Mouse (Mus musculus) bone marrow macrophage, adult 2 months (primary cell): Measurements from ENCODE around the gene Krcc1.

ENCODE experiments used
- CTCF ChIP-seq: IDR thresholded peaks from 2 replicates; pipeline ENCODE4 v1.5.1; 2012; ENCODE audit warnings: low read depth, mild to moderate bottlenecking, low read length, moderate library complexity
- POLR2A ChIP-seq: IDR thresholded peaks from 2 replicates; pipeline ENCODE4 v1.6.1; 2012; ENCODE audit warnings: mild to moderate bottlenecking, low read depth, low read length, borderline replicate concordance

- no peak for TF ChIP-seq CTCF
- no peak for TF ChIP-seq POLR2A
Observed at GRCm38 (mm10) chr6:71273715-71274114, 2.2 kb downstream of the Krcc1 start.
